Mouse (Mus musculus) ES-Bruce4 (cell line): ENCODE results near the gene Rpl32. TPM values are rescaled to one million over a fixed set of nuclear protein-coding genes. Genes with fewer than 3 reads are reported as not detected.

Experiments used
- H3K27ac ChIP-seq: 2 replicates; pipeline ENCODE4 v1.5.1; 2012; ENCODE audit warnings: low read length, inconsistent platforms; ENCODE audit not compliant: insufficient read depth
- H3K27me3 ChIP-seq: 2 replicates; pipeline ENCODE4 v1.6.1; 2012; ENCODE audit warnings: mild to moderate bottlenecking, low read length, inconsistent platforms; ENCODE audit not compliant: control insufficient read depth, poor library complexity, insufficient read depth, severe bottlenecking
- H3K36me3 ChIP-seq: 2 replicates; pipeline ENCODE4 v1.6.1; 2012; ENCODE audit warnings: inconsistent platforms, mild to moderate bottlenecking, low read length, moderate library complexity; ENCODE audit not compliant: control insufficient read depth, poor library complexity, insufficient read depth, severe bottlenecking
- H3K4me1 ChIP-seq: one replicate; pipeline ENCODE4 v1.8.1; 2011; ENCODE audit warnings: low read length; ENCODE audit not compliant: control insufficient read depth, insufficient read depth
- H3K4me3 ChIP-seq: 2 replicates; pipeline ENCODE4 v1.5.1; 2011; ENCODE audit warnings: low read depth, mild to moderate bottlenecking, low read length
- H3K9ac ChIP-seq: 2 replicates; pipeline ENCODE4 v1.6.1; 2012; ENCODE audit warnings: low read depth, mild to moderate bottlenecking, inconsistent platforms; ENCODE audit not compliant: poor library complexity, severe bottlenecking
- H3K9me3 ChIP-seq: replicated peaks from 2 replicates; pipeline ENCODE4 v1.6.1; 2012; ENCODE audit warnings: mild to moderate bottlenecking, low read length, inconsistent platforms; ENCODE audit not compliant: control insufficient read depth, poor library complexity, insufficient read depth, severe bottlenecking
- CTCF ChIP-seq: IDR thresholded peaks from one replicate; pipeline ENCODE4 v1.8.1; 2011; ENCODE audit warnings: low read depth, low read length
- EP300 ChIP-seq: IDR thresholded peaks from 2 replicates; pipeline ENCODE4 v1.6.1; 2011; ENCODE audit warnings: low read depth, low read length; ENCODE audit not compliant: insufficient read depth
- POLR2A ChIP-seq: IDR thresholded peaks from one replicate; pipeline ENCODE4 v1.8.1; 2011; ENCODE audit warnings: low read length; ENCODE audit not compliant: insufficient read depth
- polyA plus RNA-seq: library from polyadenylated mRNA; stranded (reverse); fragments of >200 nt; gene quantifications from 2 replicates; pipeline ENCODE4 v1.2.4, GENCODE M21; 2011; ENCODE audit warnings: low read depth; ENCODE audit not compliant: missing spikeins, insufficient read depth, insufficient read length

Rpl32 gene
- polyA plus RNA-seq, 1 experiment = 3,890 TPM

- H3K4me1 ChIP-seq = no peaks in the 10 kb centered on the region
- no peak overlapping the region for H3K27ac ChIP-seq
- H3K9ac ChIP-seq = no peak overlapping the region
- H3K27me3 ChIP-seq = no peaks in the 10 kb centered on the region
- no peaks in the 10 kb centered on the region for H3K36me3 ChIP-seq
- H3K9me3 ChIP-seq = no peaks in the 10 kb centered on the region
- TF ChIP-seq POLR2A (no peak), CTCF (no peak), EP300 (no peak)
- H3K4me3 ChIP-seq = no peak overlapping the region
Observed at GRCm38 (mm10) chr6:115821216-115821993, 12.9 kb upstream of the Rpl32 start.

GRCm38 (mm10) chr6:115818129-115818528 is 9.6 kb upstream of the Rpl32 start:
- no peak overlapping the region for H3K9ac ChIP-seq

GRCm38 (mm10) chr6:115815041-115815440 is 6.5 kb upstream of the Rpl32 start:
- no peaks in the 10 kb centered on the region for H3K36me3 ChIP-seq
- H3K4me3 ChIP-seq = no peak overlapping the region
- no peaks in the 10 kb centered on the region for H3K4me1 ChIP-seq
- no peaks in the 10 kb centered on the region for H3K9me3 ChIP-seq
- TF ChIP-seq EP300 = no peak
- no peak for TF ChIP-seq CTCF
- no peak for TF ChIP-seq POLR2A
- no peak overlapping the region for H3K27ac ChIP-seq
- H3K9ac ChIP-seq = no peak overlapping the region
- H3K27me3 ChIP-seq = no peaks in the 10 kb centered on the region

More at GRCm38 (mm10) chr6:115818129-115818528, 9.6 kb upstream of the Rpl32 start:
- H3K27ac ChIP-seq = no peak overlapping the region
- no peaks in the 10 kb centered on the region for H3K27me3 ChIP-seq
- no peaks in the 10 kb centered on the region for H3K4me1 ChIP-seq
- no peaks in the 10 kb centered on the region for H3K9me3 ChIP-seq
- H3K36me3 ChIP-seq = no peaks in the 10 kb centered on the region
- TF ChIP-seq POLR2A (no peak), EP300 (no peak), CTCF (no peak)
- no peak overlapping the region for H3K4me3 ChIP-seq

GRCm38 (mm10) chr6:115814104-115814503 is 5.6 kb upstream of the Rpl32 start:
- no peak overlapping the region for H3K27ac ChIP-seq
- no peak overlapping the region for H3K4me3 ChIP-seq
- H3K36me3 ChIP-seq = no peaks in the 10 kb centered on the region
- TF ChIP-seq POLR2A (no peak), EP300 (no peak), CTCF (peak; percentile 80)
- H3K27me3 ChIP-seq = no peaks in the 10 kb centered on the region
- no peak overlapping the region for H3K9ac ChIP-seq
- H3K4me1 ChIP-seq = no peaks in the 10 kb centered on the region
- H3K9me3 ChIP-seq = no peaks in the 10 kb centered on the region

DNA sequence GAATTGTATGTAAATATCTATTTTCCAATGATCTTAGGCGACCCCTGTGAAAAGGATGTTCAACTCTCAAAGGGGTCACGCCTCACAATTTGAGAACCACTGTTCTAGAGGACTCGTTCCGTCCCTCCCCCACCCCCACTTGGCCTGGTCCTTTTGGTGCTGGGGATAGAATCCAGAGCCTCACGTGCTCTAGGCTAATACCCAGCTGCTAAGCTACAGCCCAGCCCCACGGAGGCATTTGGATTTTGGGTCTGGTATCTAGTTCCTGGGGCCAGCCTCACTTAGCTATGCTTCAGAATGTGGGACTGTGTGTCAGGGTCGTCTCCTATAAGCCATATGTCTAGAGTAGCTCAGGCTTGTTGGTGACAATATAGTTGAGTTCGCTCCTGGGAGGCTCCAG is 3.1 kb upstream of the Rpl32 start:
- Histone ChIP-seq H3K4me3 (no peak overlapping the region), H3K9me3 (no peaks in the 10 kb centered on the region), H3K9ac (no peak overlapping the region), H3K27ac (no peak overlapping the region), H3K4me1 (no peaks in the 10 kb centered on the region), H3K36me3 (peaks cover 14% of the 10 kb centered on the region), H3K27me3 (no peaks in the 10 kb centered on the region)
- no peak for TF ChIP-seq EP300
- TF ChIP-seq POLR2A = no peak
- TF ChIP-seq CTCF = no peak

DNA sequence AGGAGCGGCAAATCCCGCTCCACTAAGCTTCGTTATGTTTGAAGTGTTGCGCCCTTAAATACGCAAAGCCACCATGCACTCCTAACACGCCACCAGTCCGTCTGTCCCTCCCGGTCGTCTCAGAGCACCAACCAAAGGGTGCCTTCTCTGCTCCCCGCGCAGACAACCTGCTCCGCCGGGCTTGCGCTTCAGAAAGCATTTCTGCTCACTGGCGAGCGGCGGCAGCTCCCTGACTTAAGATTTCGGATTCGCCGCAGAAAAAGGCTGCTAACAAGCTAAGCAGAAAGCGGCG is 405 bp downstream of the Rpl32 start:
- Histone ChIP-seq H3K9me3 (no peaks in the 10 kb centered on the region), H3K9ac (peak overlapping the region; percentile 95), H3K4me1 (no peaks in the 10 kb centered on the region), H3K36me3 (peaks cover 35% of the 10 kb centered on the region), H3K4me3 (peak overlapping the region; percentile 90), H3K27ac (peak overlapping the region; percentile 79), H3K27me3 (no peaks in the 10 kb centered on the region)
- no peak for TF ChIP-seq POLR2A
- no peak for TF ChIP-seq CTCF
- TF ChIP-seq EP300 = no peak
